Comparison of ENCODE assay signal across 7 mouse cellular contexts in the genomic region with DNA sequence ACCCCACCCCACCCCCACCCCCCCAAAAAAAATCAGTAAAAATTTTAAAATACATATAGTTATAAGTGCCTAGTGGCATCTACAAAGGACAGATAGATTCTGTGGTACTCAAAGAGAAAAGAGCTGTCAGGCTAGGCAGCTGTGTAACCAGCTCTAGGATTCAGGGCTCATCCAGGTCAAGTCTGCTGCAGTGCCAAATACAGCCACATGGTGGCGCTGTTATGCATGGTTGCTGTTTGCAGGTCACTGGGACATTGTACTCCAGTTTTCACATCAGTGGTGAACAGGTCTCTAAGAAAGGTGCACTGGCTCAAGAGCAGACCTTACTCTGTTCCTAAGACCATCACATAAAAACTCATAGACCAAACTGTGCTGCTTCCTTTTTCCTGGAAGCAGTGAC. TPM values are rescaled to one million over a fixed set of nuclear protein-coding genes. Genes with fewer than 3 reads are reported as not detected.
DNase-seq lines count a peak whose midpoint lies in the region; ATAC-seq and TF ChIP-seq lines count a peak whose summit lies in the region.

No protein-coding gene starts in this region.

- peaks cover 4% of the 10 kb centered on the region for H3K4me1 ChIP-seq in cortical plate, adult 2 months (ENCODE audit: control insufficient read depth, insufficient read depth, low read length)
- H3K4me1 ChIP-seq in midbrain, embryonic 12.5 days: no peaks in the 10 kb centered on the region

- peak; percentile 99 for TF ChIP-seq CTCF in cortical plate, adult 2 months (IDR thresholded peaks at IDR 0.05; ENCODE audit: extremely low read depth, insufficient read depth, low read length)

- 0% methylated on average over 1 of the region's 1 CpGs for WGBS in midbrain, embryonic 12.5 days

- no peaks in the 10 kb centered on the region for H3K9me3 ChIP-seq in midbrain, embryonic 12.5 days

- no peak overlapping the region for H3K27ac ChIP-seq in cortical plate, adult 2 months (ENCODE audit: insufficient read depth, low read length)
- no peak overlapping the region for H3K27ac ChIP-seq in midbrain, embryonic 12.5 days (replicated peaks)

- DNase-seq in adrenal gland, adult 18-20 months (ENCODE audit: low spot score in 2 of 2): peak; percentile 93
- peak; percentile 96 for DNase-seq in gastrocnemius, postnatal 10 days
- peak; percentile 89 for DNase-seq in kidney, adult 11 months
- DNase-seq in left cerebral cortex, postnatal 4 days: peak; percentile 90
- DNase-seq in skeletal muscle tissue, adult 2 months (ENCODE audit: low read depth, low spot score): peak; percentile 80

- no peak overlapping the region for H3K9ac ChIP-seq in midbrain, embryonic 12.5 days (replicated peaks)

- peaks cover 54% of the 10 kb centered on the region for H3K36me3 ChIP-seq in midbrain, embryonic 12.5 days

- ATAC-seq in midbrain, embryonic 12.5 days (ENCODE audit: low FRiP score, low read depth): peak; percentile 60

- H3K4me2 ChIP-seq in midbrain, embryonic 12.5 days (replicated peaks): no peak overlapping the region

- intact Hi-C loops in left cerebral cortex, postnatal 4 days (cut with DNase I): loop anchor here (5.0 kb wide), 2 partner anchors 55 to 115 kb away; no protein-coding TSS in a partner anchor

- no peak overlapping the region for H3K4me3 ChIP-seq in cortical plate, adult 2 months (ENCODE audit: insufficient read depth, low read length)
- no peak overlapping the region for H3K4me3 ChIP-seq in midbrain, embryonic 12.5 days

- no peak for TF ChIP-seq POLR2A in cortical plate, adult 2 months (IDR thresholded peaks at IDR 0.05; ENCODE audit: extremely low read depth, insufficient read depth, low read length)

- no peaks in the 10 kb centered on the region for H3K27me3 ChIP-seq in midbrain, embryonic 12.5 days

RNA-seq across cellular contexts. Expression of a gene that starts 24.6 kb away (rescaled TPM):
- total RNA-seq in adrenal gland, adult 18-20 months (2021): 1 to 10 TPM; 1.9 to 2.0 TPM
- 1.3 and 1.5 TPM in 2 replicates for polyA plus RNA-seq in cortical plate, adult 2 months (2012; rRNA removed)
- total RNA-seq in gastrocnemius, postnatal 10 days (2021): under 1 TPM; 0.56 to 0.87 TPM
- total RNA-seq in left cerebral cortex, postnatal 4 days (2021): 10 to 100 TPM; 10.6 to 11.9 TPM
- polyA plus RNA-seq in midbrain, embryonic 12.5 days (2016; fragmentation: Nextera tagmentation; extraction: Ambion mirVana): 0.60 and 0.85 TPM in 2 replicates

RNA-seq across cellular contexts. Expression of a gene that starts 49.0 kb away (rescaled TPM):
- 10 to 100 TPM; 33.7 to 35.0 TPM for total RNA-seq in adrenal gland, adult 18-20 months (2021)
- polyA plus RNA-seq in cortical plate, adult 2 months (2012; rRNA removed): 60.9 and 61.0 TPM in 2 replicates
- 10 to 100 TPM; 17.2 to 19.1 TPM for total RNA-seq in gastrocnemius, postnatal 10 days (2021)
- 10 to 100 TPM; 81.9 to 86.2 TPM for total RNA-seq in left cerebral cortex, postnatal 4 days (2021)
- 87.3 and 88.5 TPM in 2 replicates for polyA plus RNA-seq in midbrain, embryonic 12.5 days (2016; fragmentation: Nextera tagmentation; extraction: Ambion mirVana)
